Mouse (Mus musculus): ENCODE data around the gene Hsf2.
"Not testable (repeated sequence)": the region's sequence is repeated elsewhere in the genome, so short reads cannot be mapped to it uniquely, and the experiment has no call there.

Hsf2 gene

DNA sequence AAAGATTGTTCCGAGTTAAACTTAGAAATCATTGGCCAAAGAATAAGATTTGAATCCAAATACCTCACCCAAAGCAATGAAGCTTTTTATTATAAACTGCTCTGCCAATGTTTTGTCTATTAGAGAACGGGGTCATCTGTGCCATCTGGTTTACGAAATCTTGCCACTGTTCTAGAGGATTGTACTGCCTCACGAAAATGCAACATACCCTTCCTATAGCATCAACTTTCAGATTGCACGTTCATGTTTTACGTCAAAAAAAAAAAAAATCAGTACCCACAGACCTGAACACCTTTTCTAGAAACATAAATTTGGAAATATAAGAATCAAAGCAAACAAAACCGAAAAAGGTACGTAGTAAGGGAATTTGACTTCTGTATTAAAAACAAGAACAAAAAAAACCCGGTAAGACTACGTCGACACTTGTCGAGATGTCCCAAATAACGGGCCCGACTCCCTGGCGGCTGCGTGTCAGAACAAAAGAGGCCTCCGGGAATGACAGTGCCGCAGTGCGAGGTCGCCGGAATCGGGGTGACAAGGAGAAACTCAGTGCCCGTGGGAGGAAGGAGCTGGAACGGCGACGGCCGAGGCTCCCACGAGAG is 45.5 kb downstream of the Hsf2 start:
- in situ Hi-C loops (cut with MboI, MseI): no loop called here

DNA sequence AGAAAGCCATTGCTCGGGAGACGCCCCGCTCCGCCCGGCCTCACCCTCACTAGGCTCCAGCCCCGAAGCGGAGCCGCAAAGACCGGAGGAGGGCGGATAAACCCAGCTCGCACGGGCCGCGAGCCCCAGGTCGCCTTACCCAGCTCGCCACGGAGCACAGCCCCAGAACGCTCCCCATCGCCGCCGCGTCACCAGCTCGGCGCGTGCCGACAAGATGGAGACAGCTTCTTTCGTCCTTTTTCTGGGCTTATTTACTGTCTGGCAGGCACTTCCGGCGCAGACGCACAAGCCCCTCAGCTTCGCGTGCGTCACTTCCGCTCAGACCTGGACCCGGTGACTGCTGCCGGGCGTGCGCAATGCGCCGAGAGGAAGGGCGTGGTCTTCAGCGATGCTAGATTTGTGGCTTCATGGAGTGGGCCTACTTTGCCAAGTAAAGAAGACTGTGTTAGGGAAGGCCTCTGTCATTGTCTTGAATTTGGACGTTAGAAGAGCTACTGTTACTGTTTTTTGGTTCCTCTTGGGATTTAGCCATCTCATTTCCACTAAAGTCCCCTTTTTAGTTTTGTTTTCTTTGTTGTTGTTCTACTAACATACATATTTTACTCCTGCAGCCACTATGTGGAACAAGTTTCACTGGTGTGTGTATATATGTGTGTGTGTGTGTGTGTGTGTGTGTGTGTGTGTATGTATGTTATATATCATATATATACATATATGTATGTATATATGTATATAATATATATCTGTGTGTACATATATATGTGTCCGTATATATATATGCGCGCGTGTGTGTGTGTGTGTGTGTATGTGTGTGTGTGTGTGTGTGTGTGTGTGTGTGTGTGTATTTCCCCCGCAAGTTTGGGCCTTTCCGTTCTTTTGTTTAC is 46.3 kb downstream of the Hsf2 start, which contains the start of gene Serinc1:
Gene Serinc1 (minus strand): TSS at position 313 of the 884 bp plus-strand sequence.
- in situ Hi-C loops (cut with MboI, MseI): no loop called here

DNA sequence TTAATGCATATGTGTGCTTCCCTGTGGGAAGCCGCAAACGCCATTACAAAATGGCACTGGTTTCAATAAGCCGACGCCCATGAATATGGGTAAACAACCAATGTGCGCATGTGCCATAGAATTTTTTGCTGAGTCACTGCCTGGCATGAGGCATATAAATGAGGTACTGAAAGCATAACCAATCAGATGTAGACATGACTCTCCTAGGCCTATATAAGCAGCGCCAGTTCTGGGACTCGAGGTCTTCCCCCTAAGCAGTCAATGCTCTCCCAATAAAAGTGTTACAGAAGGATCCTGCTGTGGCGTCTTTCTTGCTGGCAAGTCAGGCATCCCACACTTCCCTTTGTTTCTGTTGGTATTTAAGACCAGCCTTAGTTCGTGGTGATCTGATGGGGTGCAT is 57.7 kb downstream of the Hsf2 start:
- in situ Hi-C loops (cut with MboI, MseI): not testable (repeated sequence)

- in situ Hi-C loops (cut with MboI, MseI): no loop called here
Observed at GRCm38 (mm10) chr10:57549631-57550030, 63.4 kb downstream of the Hsf2 start.

DNA sequence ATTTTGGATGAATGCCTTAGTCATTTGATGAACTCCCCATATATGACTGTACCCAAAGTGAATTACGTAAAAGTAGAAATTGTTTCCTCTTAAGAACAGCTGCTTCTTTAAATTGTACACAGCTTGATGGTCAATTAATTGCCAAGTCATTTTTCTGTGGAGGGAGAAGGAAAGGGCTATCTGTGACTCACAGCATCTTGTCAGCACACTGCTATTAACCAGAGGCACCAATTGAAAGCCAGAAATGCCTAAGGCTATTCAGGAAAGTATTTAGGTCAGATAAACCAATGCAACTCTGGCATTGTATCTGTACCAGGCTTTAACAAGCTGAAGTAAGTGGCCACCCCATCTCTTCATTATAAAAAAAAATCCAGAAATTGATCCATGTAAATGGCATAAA is 67.5 kb downstream of the Hsf2 start:
- in situ Hi-C loops (cut with MboI, MseI): no loop called here

DNA sequence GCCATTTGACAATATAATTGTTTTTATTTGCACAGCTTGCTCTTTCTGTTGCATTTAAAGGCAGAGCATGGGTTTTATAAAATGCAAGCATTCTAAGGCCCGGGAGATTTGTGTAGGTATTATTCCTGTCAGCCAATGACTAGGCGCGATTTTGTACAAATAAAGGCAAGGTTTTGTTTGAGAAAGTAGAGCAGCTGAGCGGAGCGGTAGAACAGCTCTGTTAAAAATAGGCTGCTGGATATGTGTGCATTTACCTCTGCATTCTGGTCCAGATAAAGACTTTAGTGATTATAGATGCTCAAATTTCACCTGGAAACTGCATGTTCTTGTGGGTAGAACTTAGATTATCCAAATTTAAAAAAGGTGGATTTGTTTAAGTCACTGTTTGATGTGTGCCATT is 71.4 kb downstream of the Hsf2 start:
- in situ Hi-C loops (cut with MboI, MseI): no loop called here
